Mouse (Mus musculus) embryonic fibroblast, embryonic 13.5 days (primary cell): ENCODE results near the gene Kcnq1. TPM values are rescaled to one million over a fixed set of nuclear protein-coding genes. Genes with fewer than 3 reads are reported as not detected.

Source experiments
- H3K27ac ChIP-seq: 2 replicates; pipeline ENCODE4 v1.5.1; 2012; ENCODE audit warnings: low read length, control low read depth, inconsistent platforms; ENCODE audit not compliant: insufficient read depth
- H3K4me1 ChIP-seq: 2 replicates; pipeline ENCODE4 v1.6.1; 2011; ENCODE audit warnings: low read length; ENCODE audit not compliant: control insufficient read depth, insufficient read depth
- H3K4me3 ChIP-seq: 2 replicates; pipeline ENCODE4 v1.5.1; 2011; ENCODE audit warnings: mild to moderate bottlenecking, control low read depth, low read length; ENCODE audit not compliant: insufficient read depth
- CTCF ChIP-seq: IDR thresholded peaks from 2 replicates; pipeline ENCODE4 v1.5.1; 2011; ENCODE audit warnings: mild to moderate bottlenecking, control low read depth, low read length, moderate library complexity, borderline replicate concordance; ENCODE audit not compliant: insufficient read depth
- POLR2A ChIP-seq: IDR thresholded peaks from 2 replicates; pipeline ENCODE4 v1.6.1; 2011; ENCODE audit warnings: low read depth, mild to moderate bottlenecking, control low read depth, low read length, moderate library complexity
- polyA plus RNA-seq: library from polyadenylated mRNA; stranded (reverse); fragments of >200 nt; gene quantifications from 2 replicates; pipeline ENCODE4 v1.2.4, GENCODE M21; 2011; ENCODE audit warnings: low read depth; ENCODE audit not compliant: missing spikeins, insufficient read length

Kcnq1 gene
- polyA plus RNA-seq, 1 experiment, result not detected

- Histone ChIP-seq H3K4me1 (no peaks in the 10 kb centered on the region), H3K4me3 (no peak overlapping the region), H3K27ac (no peak overlapping the region)
- no peak for TF ChIP-seq POLR2A
- TF ChIP-seq CTCF, result no peak
Measured at GRCm38 (mm10) chr7:143253126-143253871, 147.1 kb downstream of the Kcnq1 start.

GRCm38 (mm10) chr7:143254901-143255300, 148.7 kb downstream of the Kcnq1 start:
- Histone ChIP-seq H3K4me3 (no peak overlapping the region), H3K4me1 (no peaks in the 10 kb centered on the region), H3K27ac (no peak overlapping the region)
- no peak for TF ChIP-seq POLR2A
- no peak for TF ChIP-seq CTCF

- no peak for TF ChIP-seq POLR2A
- no peak for TF ChIP-seq CTCF
- H3K4me3 ChIP-seq, result no peak overlapping the region
- no peaks in the 10 kb centered on the region; the same call in 1 of the 2 replicates for H3K4me1 ChIP-seq
- no peak overlapping the region for H3K27ac ChIP-seq
Measured at GRCm38 (mm10) chr7:143261246-143261645, 155.1 kb downstream of the Kcnq1 start.

- H3K4me3 ChIP-seq, result no peak overlapping the region
- H3K27ac ChIP-seq, result no peak overlapping the region
- peaks cover 2% of the 10 kb centered on the region for H3K4me1 ChIP-seq
- TF ChIP-seq POLR2A (no peak), CTCF (no peak)
Measured at GRCm38 (mm10) chr7:143263557-143263956, 157.4 kb downstream of the Kcnq1 start.

- Histone ChIP-seq H3K4me3 (no peak overlapping the region), H3K4me1 (peaks cover 2% of the 10 kb centered on the region), H3K27ac (no peak overlapping the region)
- TF ChIP-seq POLR2A, result no peak
- no peak for TF ChIP-seq CTCF
Measured at GRCm38 (mm10) chr7:143263966-143264365, 157.8 kb downstream of the Kcnq1 start.

- Histone ChIP-seq H3K27ac (no peak overlapping the region), H3K4me3 (no peak overlapping the region), H3K4me1 (peaks cover 2% of the 10 kb centered on the region)
- TF ChIP-seq POLR2A (no peak), CTCF (no peak)
Measured at GRCm38 (mm10) chr7:143265386-143265785, 159.2 kb downstream of the Kcnq1 start.

- TF ChIP-seq CTCF, result no peak
- TF ChIP-seq POLR2A, result no peak
- no peak overlapping the region for H3K4me3 ChIP-seq
- peaks cover 2% of the 10 kb centered on the region for H3K4me1 ChIP-seq
- H3K27ac ChIP-seq, result no peak overlapping the region
Measured at GRCm38 (mm10) chr7:143265829-143266438, 159.8 kb downstream of the Kcnq1 start.

GRCm38 (mm10) chr7:143273747-143274146, 167.6 kb downstream of the Kcnq1 start:
- H3K27ac ChIP-seq, result no peak overlapping the region
- TF ChIP-seq POLR2A (no peak), CTCF (no peak)

GRCm38 (mm10) chr7:143275030-143275429, 168.9 kb downstream of the Kcnq1 start:
- no peaks in the 10 kb centered on the region for H3K4me1 ChIP-seq
- TF ChIP-seq POLR2A, result no peak
- no peak for TF ChIP-seq CTCF

More at GRCm38 (mm10) chr7:143273747-143274146, 167.6 kb downstream of the Kcnq1 start:
- no peaks in the 10 kb centered on the region for H3K4me1 ChIP-seq
- no peak overlapping the region for H3K4me3 ChIP-seq

GRCm38 (mm10) chr7:143283625-143284024, 177.5 kb downstream of the Kcnq1 start:
- Histone ChIP-seq H3K4me3 (no peak overlapping the region), H3K4me1 (no peaks in the 10 kb centered on the region), H3K27ac (no peak overlapping the region)
- no peak for TF ChIP-seq POLR2A
- no peak for TF ChIP-seq CTCF

More at GRCm38 (mm10) chr7:143275030-143275429, 168.9 kb downstream of the Kcnq1 start:
- H3K4me3 ChIP-seq, result no peak overlapping the region
- H3K27ac ChIP-seq, result no peak overlapping the region
